Mouse (Mus musculus) thymus, postnatal 25 days (tissue): ENCODE measurements around the gene Spn.
"Not testable (repeated sequence)": the region's sequence is repeated elsewhere in the genome, so short reads cannot be mapped to it uniquely, and the experiment has no call there.

ENCODE experiments used
- DNase-seq: peaks from one replicate; pipeline ENCODE4 v3.0.0; 2022

Gene Spn

DNA sequence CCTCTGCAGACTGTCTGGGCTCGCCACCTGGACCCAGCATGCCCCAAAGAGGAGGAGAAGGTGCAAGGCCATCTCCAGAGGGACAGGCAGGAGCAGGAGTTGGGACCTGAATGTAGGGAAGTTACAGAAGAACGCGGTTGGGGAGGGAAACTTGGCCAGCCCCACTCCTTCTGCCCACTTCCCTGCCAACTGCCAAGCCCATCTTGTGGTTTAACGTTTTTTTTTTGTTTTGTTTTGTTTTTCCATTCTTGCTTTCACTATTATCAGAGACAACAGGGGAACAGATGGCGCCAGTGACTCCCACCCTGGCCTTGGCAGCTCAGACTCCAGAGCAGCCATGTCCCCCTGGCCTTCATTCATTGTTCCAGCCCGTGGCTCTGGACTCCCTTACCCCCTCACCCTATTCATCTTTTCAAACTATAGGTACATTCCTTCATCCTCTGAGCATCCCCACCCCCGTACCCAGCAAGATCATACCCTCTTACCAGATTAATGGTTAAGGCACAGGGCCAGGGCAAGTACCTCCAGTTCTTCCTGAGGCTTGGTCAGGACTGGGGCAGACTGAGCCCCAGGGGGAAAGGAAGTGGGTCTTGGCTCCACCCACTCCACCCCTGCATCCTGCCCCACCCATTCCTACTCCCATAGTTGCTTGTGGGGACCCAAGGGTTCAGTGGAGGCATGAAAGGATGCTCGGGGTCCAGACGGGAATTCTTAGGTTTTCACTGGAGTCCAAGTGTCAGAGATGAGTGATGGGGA, at the start of gene Spn:
Spn (minus strand) TSS at position 562 of the 756 bp plus-strand sequence.
- DNase-seq: peak; percentile 88

DNA sequence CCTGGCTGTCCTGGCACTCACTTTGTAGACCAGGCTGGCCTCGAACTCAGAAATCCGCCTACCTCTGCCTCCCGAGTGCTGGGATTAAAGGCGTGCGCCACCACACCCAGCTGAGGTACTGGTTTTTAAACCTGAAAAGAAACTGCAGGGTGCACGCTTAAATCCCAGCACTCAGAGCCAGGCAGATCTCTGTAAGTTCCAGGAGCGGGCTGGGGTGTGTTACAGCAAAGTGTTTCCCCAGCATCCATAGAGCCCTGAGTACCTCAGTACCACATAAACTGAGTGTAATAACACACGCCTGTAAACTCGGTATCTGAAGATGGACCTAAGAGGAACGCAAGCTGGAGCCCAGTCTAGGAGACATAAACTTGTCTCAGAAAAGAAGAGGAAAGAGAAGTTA, 49.7 kb upstream of the Spn start:
- DNase-seq: no peak

DNA sequence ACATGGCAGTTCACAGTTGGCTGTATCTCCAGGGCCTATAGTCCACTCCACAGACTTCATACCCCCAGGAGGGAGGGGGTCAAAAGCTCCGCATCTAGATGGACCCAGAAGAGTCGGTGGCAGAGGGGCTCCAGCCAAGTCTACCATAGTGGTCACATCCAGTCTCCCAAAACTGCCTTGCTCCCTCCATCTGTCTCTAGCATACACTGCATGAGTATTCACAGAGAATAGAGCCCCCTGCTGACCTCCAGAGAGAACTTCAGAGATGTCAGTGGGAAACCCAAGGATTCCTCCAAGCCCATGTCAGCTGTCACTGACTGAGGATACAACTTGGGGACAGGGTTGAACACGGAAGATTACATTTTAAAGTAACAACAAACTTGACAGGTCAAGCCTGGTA, 48.0 kb upstream of the Spn start:
- peak; percentile 37 for DNase-seq

DNA sequence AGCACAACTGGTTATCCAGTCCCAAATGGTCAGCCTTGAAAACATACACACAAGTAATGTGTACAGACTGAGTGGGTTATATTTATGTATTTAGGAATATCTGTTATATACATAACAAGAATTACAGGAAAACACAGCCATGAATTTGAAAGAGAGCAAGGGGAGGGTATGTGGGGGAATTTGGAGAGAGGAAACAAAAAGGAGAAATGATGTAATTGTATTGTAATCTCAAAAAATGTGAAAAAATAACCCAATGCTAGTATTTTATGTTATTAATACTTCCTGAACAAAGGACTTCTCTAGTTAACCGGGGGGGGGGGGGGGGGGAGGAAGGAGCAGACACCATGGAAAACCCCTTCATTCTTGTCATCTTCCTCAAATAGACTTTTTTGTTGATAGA, 47.1 kb upstream of the Spn start:
- no peak for DNase-seq

DNA sequence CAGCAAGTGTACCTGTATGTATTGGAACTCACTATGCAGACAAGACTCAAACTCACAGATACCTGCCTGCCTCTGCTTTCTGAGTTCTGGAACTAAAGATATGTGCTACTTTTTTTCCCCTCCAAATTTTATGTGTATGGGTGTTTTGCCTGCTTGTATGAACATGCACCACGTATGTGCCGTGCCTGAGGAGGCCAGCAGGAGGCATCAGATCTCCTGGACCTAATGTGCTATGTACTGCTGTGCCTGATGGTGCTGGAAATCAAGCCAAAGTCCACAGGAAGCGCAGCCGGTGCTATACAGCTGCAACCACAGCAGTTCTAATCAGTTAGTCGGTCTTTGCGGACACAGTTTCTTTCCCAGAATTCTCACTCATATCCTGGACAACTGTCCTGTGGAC, 46.2 kb upstream of the Spn start:
- DNase-seq: peak; percentile 47

GRCm38 (mm10) chr7:127183345-127183744, 45.7 kb upstream of the Spn start:
- no peak for DNase-seq

GRCm38 (mm10) chr7:127181724-127182123, 44.1 kb upstream of the Spn start:
- DNase-seq: not testable (repeated sequence)

- DNase-seq: no peak
These were observed 43.2 kb upstream of the Spn start for GRCm38 (mm10) chr7:127180783-127181182.

- DNase-seq: no peak
These were observed 39.3 kb upstream of the Spn start for GRCm38 (mm10) chr7:127176937-127177336.

GRCm38 (mm10) chr7:127166501-127166900, 28.9 kb upstream of the Spn start:
- DNase-seq: no peak

GRCm38 (mm10) chr7:127165607-127166493, 28.2 kb upstream of the Spn start:
- DNase-seq: no peak

GRCm38 (mm10) chr7:127164002-127164401, 26.4 kb upstream of the Spn start:
- DNase-seq: no peak

DNA sequence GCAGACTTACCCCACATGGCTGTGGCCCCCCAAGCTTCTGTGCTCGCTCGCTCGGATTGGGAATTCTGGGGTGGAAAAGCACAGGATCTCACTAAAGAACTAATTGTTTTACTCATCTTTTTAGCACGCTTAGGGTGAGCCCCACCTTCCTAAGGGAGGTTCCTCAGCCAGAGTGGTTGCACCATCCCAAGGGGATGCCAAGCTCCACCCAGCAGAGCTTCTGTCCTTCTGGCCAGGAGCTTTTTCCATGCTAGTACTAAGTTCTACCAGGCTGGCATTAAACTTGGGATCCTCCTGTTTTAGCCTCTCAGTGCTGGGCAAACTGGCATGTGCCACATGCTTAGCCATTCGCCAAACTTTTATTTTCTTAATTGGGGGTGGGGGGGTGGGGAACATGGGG, 24.9 kb upstream of the Spn start:
- no peak for DNase-seq

DNA sequence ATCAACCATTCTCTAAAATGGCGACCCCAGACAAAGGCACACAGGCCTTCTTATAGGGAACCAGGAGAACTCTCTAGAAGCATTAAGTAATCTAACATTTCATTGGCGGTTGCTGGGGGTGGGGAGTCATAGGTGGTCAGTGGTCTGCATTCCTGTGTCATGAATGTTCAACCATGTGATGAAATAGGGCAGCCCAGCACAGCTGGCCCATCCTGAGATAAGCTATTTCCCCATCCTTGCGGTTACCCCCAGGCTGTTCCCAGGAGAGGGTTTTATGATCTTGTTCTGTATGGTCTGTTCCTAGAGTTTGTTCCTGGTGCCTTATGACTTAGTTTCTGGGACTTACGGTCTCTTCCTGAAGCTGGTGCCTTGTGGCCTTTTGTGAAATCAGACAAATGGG, 19.9 kb upstream of the Spn start:
- no peak for DNase-seq

- no peak for DNase-seq
These were observed 15.9 kb upstream of the Spn start for GRCm38 (mm10) chr7:127153477-127153876.

GRCm38 (mm10) chr7:127152464-127152863, 14.8 kb upstream of the Spn start:
- no peak for DNase-seq

- DNase-seq: no peak
These were observed 10.3 kb upstream of the Spn start for GRCm38 (mm10) chr7:127147901-127148300.

GRCm38 (mm10) chr7:127146267-127146603, 8.6 kb upstream of the Spn start:
- no peak for DNase-seq

DNA sequence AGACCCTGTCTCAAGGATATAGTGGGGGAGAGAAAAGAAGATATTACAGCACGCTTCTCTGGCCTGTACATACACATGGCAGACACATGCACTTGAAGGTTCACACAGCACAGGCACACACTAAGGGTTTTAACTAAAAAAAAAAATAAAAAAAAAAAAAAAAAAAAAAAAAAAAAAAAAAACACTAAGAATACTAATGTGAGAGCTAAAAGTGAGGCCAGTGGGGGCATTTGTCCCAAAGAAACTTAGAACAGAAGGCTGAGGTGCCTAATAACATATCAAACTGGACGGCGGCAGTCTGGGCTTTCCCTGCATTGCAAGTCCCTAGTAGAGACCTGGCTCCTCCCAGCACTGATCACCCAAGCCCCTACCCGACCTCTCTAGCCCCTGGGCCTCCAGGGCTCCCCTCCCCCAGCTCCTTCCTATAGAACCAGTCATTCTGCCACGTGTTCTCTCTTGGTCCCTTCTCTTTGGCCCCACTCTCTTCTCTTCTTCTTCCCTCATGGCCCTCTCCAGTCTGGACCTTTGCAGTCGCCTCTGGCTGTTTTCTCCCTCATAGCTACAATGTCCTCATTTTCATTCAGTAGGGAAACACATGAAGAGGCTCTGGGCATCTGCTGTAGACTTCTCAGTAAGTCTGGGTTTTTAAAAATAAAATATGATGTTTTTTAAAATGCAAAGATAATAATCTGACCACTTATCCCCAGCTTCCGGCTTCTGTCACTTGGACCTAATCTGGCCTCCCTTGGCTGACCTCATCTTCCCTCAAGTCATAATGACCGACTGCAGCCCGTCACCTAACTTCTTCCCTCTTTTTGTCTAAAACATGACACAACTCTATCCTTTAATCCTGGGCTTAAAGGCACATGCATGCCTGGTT, 8.0 kb upstream of the Spn start:
- no peak for DNase-seq

DNA sequence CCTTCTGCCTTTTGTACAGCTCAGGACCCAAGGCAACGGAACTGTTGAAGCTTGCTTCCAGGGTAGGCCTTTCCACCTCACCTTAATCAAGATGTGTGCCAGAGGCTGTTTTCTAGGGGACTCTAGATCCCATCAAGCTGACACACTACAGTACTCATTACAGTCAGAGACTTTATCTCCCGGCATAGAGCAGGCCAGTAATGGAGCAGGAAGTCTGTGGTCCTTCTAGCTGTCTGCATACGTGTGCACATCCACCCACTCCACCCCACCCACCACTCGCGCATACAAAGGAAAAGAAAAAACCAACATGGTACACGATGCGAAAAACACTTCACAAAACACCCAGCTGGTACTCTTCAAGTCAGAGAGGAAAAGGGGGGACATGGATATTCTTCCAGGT, 6.8 kb upstream of the Spn start:
- peak; percentile 46 for DNase-seq

DNA sequence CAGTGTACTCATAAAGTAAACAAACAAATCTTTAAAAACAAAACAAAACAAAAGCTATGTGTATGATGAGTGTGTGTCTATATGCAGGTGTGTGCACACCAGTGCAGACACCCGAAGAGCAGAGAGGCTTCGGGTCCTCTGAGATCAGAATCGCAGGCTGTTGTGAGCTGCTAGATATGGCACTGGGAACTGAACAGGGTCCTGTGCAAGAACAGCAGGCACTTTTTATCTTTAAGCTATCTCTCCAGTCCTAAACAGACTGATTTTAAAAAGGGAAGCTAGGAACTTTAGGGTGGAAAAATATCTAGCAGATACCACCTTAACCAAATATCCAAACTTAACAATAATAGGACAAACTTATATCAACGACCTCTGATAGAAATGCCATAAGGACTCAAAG, 5.0 kb upstream of the Spn start:
- DNase-seq: no peak

- DNase-seq: no peak
These were observed 4.6 kb upstream of the Spn start for GRCm38 (mm10) chr7:127142214-127142613.
